Mouse (Mus musculus) stomach, embryonic 15.5 days (tissue): ENCODE data around the gene Pam16. TPM values are rescaled to one million over a fixed set of nuclear protein-coding genes. Genes with fewer than 3 reads are reported as not detected.
A peak's percentile ranks its signal among the peaks of the same experiment; 100 is the strongest.

Experiments used
- ATAC-seq: fragments of 200-750 bp; cut with Nextera tagmentation; 2 replicates; pipeline ENCODE4 v1.8.0; 2017; ENCODE audit warnings: low read depth, moderate number of reproducible peaks, moderate TSS enrichment; ENCODE audit not compliant: insufficient read depth, low FRiP score
- H3K27ac ChIP-seq: fragments of 300-500 bp; sonication (generic); 2 replicates; pipeline ENCODE4 v1.5.1; 2015; ENCODE audit warnings: mild to moderate bottlenecking, inconsistent platforms
- H3K27me3 ChIP-seq: fragments of 300-500 bp; sonication (generic); replicated peaks from 2 replicates; pipeline ENCODE4 v1.6.1; 2015; ENCODE audit warnings: inconsistent platforms
- H3K36me3 ChIP-seq: fragments of 300-500 bp; sonication (generic); 2 replicates; pipeline ENCODE4 v1.6.1; 2015; ENCODE audit warnings: inconsistent platforms
- H3K4me1 ChIP-seq: fragments of 300-500 bp; sonication (generic); 2 replicates; pipeline ENCODE4 v1.6.1; 2015; ENCODE audit warnings: inconsistent platforms
- H3K4me2 ChIP-seq: fragments of 300-500 bp; sonication (generic); 2 replicates; pipeline ENCODE4 v1.6.1; 2015; ENCODE audit warnings: mild to moderate bottlenecking, inconsistent platforms
- H3K4me3 ChIP-seq: fragments of 300-500 bp; sonication (generic); replicated peaks from 2 replicates; pipeline ENCODE4 v1.5.1; 2015; ENCODE audit warnings: inconsistent platforms
- H3K9ac ChIP-seq: fragments of 300-500 bp; sonication (generic); 2 replicates; pipeline ENCODE4 v1.6.1; 2015; ENCODE audit warnings: inconsistent platforms
- H3K9me3 ChIP-seq: fragments of 300-500 bp; sonication (generic); 2 replicates; pipeline ENCODE4 v1.6.1; 2016; ENCODE audit warnings: inconsistent platforms
- WGBS: fragments of 180-500 bp; shearing (Covaris S2); methylation state at CpG from one replicate; pipeline ENCODE4 v1.1.7; 2015; 5-methylcytosine and 5-hydroxymethylcytosine counted together
- polyA plus RNA-seq: library from polyadenylated mRNA; unstranded; fragments of >200 nt; fragmentation: Nextera tagmentation; extraction: Ambion mirVana; gene quantifications from 2 replicates; pipeline ENCODE4 v1.2.1, GENCODE M21; 2015

Gene Pam16
- polyA plus RNA-seq, 1 experiment from 2014 or later, result 46.5 TPM

DNA sequence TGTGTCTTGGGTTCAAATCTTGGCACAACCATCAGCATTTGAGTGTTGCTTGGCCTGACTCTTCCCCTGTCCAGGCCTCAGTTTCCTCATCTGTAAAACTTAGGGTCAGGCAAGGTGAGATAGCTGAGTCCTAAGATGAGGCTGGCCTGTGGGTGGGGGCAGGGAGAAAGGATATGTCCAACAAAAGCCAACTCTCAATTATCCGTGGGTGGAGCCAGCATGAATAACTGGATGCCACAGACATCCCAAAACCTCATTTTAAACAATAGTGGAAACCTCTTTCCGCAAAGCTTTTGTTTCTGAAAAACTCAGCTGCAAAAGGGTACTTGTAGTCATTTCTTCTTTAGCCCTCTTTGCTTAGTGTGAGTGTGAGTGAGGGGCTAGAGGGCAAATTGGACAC lies 28.0 kb downstream of the Pam16 start:
- 40% methylated on average over 2 of the region's 2 CpGs for WGBS
- no peak for ATAC-seq
- Histone ChIP-seq H3K36me3 (no peaks in the 10 kb centered on the region), H3K27me3 (no peaks in the 10 kb centered on the region), H3K9me3 (no peaks in the 10 kb centered on the region), H3K4me1 (peaks cover 76% of the 10 kb centered on the region), H3K4me3 (peak overlapping the region; percentile 85), H3K9ac (no peak overlapping the region), H3K4me2 (peak overlapping the region; percentile 92), H3K27ac (peak overlapping the region; percentile 95; the same call in 1 of the 2 replicates)

DNA sequence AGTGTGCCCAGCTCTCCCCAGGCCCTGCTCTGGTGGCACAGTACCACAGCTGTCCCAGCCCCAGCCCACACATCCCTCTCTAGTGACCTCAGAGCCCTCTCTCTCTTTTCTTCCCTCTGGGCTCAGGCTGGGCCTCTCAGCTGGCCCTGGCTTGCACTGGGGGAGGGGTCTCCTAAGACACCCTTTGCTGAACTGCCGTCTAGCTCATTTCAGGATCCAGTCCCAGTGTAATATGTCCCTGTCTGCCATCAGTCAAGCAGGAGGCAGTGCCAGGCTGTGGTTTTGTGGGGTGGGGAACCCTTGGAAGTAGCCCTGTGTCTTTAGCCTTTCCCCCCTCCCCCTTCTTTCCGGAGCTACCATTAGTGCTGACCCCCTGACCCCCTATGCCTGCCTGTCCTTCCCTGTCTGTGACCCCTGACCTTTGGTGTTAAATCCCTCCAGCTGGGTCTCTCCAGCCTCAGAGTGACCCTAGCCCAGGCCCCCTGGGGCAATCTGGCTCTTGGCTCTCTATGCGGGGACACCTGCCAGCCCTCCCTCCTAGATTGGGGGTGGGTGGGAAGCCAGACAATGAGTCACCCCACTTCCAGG lies 28.6 kb downstream of the Pam16 start:
- Histone ChIP-seq H3K27me3 (no peaks in the 10 kb centered on the region), H3K4me3 (peak overlapping the region; percentile 85), H3K4me2 (peak overlapping the region; percentile 92), H3K9ac (peak overlapping the region; percentile 87; the same call in 1 of the 2 replicates), H3K27ac (peak overlapping the region; percentile 95), H3K4me1 (peaks cover 72% of the 10 kb centered on the region), H3K36me3 (no peaks in the 10 kb centered on the region), H3K9me3 (no peaks in the 10 kb centered on the region)
- ATAC-seq, result no peak
- 20% methylated on average over 3 of the region's 3 CpGs for WGBS

DNA sequence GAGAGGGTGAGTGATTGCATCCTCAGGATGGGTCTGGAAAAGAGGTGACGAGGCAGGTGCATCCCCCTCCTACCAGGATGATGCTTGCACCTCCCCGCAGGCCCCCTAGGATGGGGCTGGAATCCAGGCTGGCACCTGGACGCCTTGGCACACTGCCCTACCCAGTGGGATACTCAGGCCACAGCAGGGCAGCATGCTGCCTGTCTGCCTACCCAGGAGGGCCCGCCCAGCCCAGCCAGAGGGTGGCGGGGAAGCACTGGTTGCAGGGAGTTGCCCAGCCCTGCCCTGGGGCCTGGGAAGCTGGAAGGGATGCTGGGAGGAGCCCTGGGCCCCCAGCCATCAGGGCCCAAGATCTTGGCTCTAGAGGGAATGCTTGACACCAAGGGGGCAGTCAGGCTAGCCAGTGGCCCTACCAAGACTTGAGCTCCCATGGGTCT lies 29.2 kb downstream of the Pam16 start:
- no peaks in the 10 kb centered on the region for H3K9me3 ChIP-seq
- peak overlapping the region; percentile 95 for H3K27ac ChIP-seq
- peak overlapping the region; percentile 87 for H3K9ac ChIP-seq
- H3K4me3 ChIP-seq, result peak overlapping the region; percentile 85
- no peaks in the 10 kb centered on the region for H3K27me3 ChIP-seq
- peak; percentile 28 for ATAC-seq
- peaks cover 66% of the 10 kb centered on the region for H3K4me1 ChIP-seq
- 5% methylated on average over 5 of the region's 5 CpGs for WGBS
- H3K36me3 ChIP-seq, result 0 out of 2 replicates have a peak, but pooled peaks cover 1% of the 10 kb centered on the region
- peak overlapping the region; percentile 92 for H3K4me2 ChIP-seq

DNA sequence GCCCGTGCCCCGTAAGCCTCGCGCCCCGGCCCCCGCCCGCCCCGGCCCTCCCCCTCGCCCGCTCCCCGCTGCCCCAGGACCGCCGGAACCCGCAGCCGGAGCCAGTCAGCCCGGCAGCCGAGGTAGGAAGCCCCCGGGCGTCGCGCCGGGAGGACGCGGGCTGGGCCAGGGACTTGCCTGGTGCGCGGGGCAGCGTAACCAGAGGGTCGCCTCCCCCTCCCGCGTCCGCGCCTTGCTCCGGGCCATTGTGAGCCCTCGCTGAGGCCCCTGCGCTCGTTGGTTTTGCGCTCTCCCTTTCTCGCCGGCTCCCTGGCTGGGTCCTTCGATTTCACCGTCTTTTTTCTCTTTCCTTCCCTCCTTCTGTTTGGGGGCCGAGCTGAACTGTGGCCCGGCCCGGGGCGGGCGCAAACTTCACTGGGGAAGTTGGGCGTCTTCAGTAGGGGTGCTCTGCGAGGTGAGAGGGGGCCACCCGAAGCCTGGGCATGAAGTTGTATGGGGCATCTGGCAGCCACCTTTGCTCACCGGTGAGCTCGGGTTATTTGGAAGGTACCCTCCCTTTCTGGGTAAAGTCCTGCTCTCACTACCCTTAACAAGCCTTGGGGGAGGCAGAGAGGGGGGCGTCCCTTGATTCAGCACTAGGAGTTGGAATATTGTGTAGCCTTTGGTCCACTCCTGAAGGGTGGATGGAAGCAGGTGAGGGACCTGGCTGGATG lies 29.8 kb downstream of the Pam16 start:
- 0 out of 2 replicates have a peak, but pooled peaks cover 4% of the 10 kb centered on the region for H3K36me3 ChIP-seq
- H3K9me3 ChIP-seq, result no peaks in the 10 kb centered on the region
- peak overlapping the region; percentile 85 for H3K4me3 ChIP-seq
- WGBS, result 2% methylated on average over 25 of the region's 52 CpGs
- peaks cover 64% of the 10 kb centered on the region for H3K4me1 ChIP-seq
- H3K4me2 ChIP-seq, result peak overlapping the region; percentile 92
- peak; percentile 2; the same call in 1 of the 2 replicates for ATAC-seq
- H3K9ac ChIP-seq, result peak overlapping the region; percentile 87
- no peaks in the 10 kb centered on the region for H3K27me3 ChIP-seq
- peak overlapping the region; percentile 95 for H3K27ac ChIP-seq

DNA sequence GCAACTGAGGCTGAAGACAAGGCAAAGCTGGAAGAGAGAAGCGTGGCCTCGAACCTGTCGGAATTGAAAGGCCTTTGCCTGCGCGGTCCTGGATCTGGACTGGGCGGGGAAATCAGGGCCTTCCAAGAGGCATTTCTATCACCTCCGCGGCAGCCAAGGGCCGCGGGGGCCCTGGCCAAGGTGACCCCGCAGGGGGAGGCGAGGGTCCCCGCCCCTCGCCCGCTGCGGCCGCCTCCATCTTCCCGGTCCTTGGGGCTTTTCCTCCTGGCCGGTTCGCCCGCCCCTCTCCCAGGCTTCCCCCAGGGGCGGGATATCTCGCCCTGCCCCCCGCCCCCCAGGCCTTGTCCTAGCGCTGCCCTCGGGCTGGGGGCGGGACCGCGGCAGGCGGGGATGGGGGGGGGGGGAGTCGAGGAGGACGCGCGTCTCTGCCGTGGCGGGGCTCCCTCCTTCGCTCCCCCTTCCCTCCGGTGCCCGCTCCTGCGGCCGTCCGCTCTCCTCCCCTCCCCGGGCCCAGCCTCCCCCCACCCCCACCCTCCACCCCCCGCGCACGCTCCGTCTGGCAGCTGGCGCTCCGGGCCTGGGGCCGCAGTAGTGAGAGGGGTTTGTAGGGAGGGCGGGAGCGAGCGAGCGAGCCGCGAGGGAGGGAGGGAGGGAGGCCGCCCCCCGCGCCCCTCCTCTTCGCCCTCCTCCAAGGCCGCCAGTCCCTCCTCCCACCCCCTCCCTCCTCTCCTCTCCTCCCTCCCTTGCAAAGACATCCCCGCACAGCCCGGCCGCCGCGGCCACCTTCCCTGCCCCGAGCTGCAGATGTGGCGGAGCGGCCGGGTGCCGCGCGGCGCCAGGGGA lies 30.6 kb downstream of the Pam16 start, which contains the start of gene Glis2:
Glis2 (plus strand) TSS at position 743 of the 843 bp plus-strand sequence.
- no peaks in the 10 kb centered on the region for H3K27me3 ChIP-seq
- peak within 1 kb of the TSS; percentile 87 for H3K9ac ChIP-seq
- no peaks in the 10 kb centered on the region for H3K9me3 ChIP-seq
- H3K36me3 ChIP-seq, result 0 out of 2 replicates have a peak, but pooled peaks cover 4% of the 10 kb centered on the region
- peak within 1 kb of the TSS; percentile 95 for H3K27ac ChIP-seq
- peak within 1 kb of the TSS; percentile 85 for H3K4me3 ChIP-seq
- H3K4me2 ChIP-seq, result peak within 1 kb of the TSS; percentile 92
- H3K4me1 ChIP-seq, result peaks cover 56% of the 10 kb centered on the region
- under 1% methylated on average over 25 of the region's 74 CpGs for WGBS
- peak; percentile 85 for ATAC-seq

DNA sequence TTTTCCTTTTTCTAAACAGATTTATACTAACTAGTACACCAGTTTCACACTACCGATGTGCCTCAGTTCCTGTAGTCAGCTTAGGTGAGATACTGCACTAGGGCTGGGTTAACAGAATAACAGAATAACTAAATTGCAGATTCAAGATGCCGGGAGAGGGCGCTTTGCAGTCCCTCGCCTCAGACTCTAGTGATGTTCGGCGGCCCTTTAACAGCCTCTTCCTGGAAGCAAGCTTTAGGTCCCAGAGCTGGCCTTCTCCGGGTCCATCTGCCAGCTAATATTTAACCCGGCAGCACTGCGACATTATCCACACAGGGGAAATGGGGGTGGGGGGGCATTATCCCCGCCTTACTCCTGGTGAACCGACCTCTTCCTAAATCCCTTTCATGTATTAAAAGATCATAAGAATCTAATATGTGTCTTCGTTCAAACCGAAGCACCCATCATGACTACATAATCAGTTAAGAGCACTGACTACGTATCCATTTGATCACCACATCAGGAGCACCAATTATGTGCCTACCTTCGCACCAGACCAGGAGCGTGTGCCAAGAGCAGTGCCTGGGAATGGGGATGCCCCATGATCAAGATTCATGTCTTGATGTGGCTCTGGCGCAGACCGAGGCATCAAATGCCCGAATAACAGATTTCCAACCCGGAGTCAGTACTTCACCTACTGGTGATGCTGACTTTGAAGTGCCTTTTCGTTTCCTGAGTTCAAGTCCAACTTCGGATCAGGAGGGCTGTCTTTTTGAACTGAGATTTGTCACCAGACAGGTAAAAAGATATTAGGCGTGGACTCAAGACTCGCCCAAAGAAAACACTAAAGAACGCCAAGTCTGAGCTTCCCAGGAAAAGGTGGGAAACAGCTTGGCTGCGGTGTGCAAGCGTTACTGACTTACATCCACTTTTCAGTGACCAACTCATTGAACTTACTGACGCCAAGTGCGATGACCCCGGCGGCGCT lies 31.6 kb downstream of the Pam16 start:
- Histone ChIP-seq H3K4me1 (peaks cover 46% of the 10 kb centered on the region), H3K4me3 (peak overlapping the region; percentile 85), H3K4me2 (peak overlapping the region; percentile 92), H3K27me3 (no peaks in the 10 kb centered on the region), H3K9ac (peak overlapping the region; percentile 33; the same call in 1 of the 2 replicates), H3K27ac (peak overlapping the region; percentile 95), H3K9me3 (no peaks in the 10 kb centered on the region), H3K36me3 (0 out of 2 replicates have a peak, but pooled peaks cover 4% of the 10 kb centered on the region)
- WGBS, result 13% methylated on average over 32 of the region's 32 CpGs
- ATAC-seq, result no peak

DNA sequence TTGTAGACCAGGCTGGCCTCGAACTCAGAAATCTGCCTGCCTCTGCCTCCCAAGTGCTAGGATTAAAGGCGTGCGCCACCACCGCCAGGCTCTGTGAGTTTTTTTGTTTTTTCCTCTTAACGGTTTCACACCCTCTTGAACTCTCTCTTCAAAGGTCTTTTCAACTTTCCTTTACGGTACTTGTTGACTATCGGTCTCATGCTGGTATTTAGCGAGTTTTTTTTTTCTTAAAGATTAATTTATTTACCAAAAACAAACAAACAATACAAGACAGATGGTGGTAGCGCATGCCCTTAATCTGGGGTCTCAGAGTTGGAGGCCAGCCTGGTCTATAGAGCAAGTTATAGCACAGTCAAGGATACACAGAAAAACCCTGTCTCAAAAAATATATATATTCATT lies 34.6 kb downstream of the Pam16 start:
- Histone ChIP-seq H3K27me3 (no peaks in the 10 kb centered on the region), H3K4me3 (no peak overlapping the region), H3K36me3 (0 out of 2 replicates have a peak, but pooled peaks cover 4% of the 10 kb centered on the region), H3K4me1 (peaks cover 33% of the 10 kb centered on the region), H3K4me2 (no peak overlapping the region), H3K9me3 (no peaks in the 10 kb centered on the region), H3K27ac (no peak overlapping the region), H3K9ac (no peak overlapping the region)
- ATAC-seq, result no peak
- 92% methylated on average over 9 of the region's 9 CpGs for WGBS

DNA sequence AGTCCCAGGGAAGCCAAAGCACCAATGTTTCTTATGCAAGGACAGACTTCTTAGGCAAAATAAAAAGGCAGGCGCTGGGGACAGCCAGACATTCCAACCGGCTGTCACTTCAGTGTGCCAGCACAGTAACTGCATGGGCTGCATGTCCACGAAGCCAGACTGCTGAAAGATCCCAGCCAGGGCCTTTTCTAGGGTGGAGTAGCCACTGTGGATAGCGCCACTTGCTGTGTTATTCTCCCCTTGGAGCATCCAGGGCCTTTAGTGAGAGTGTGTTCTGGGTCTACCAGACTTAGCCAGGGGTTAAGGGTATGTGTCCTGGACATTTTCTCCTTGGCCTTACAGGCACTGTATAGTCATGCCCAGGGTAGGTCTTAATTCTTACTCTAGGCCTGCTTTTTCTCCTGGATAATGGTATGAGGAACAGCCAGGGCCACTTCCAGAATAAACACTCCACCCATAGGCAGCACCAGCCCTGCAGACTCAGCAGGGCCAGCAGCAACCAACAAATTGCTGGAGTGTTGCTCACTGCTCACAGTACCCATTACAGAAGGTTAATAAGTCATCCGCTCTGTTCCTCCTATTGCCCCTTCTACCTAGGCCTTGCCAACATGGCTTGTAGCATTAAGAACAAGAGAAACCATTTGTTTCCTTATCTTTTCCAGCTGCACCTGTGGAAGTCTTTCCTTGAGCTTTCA lies 37.1 kb downstream of the Pam16 start:
- WGBS, result 51% methylated on average over 5 of the region's 5 CpGs
- Histone ChIP-seq H3K4me3 (no peak overlapping the region), H3K36me3 (0 out of 2 replicates have a peak, but pooled peaks cover 4% of the 10 kb centered on the region), H3K4me2 (peak overlapping the region; percentile 54; the same call in 1 of the 2 replicates), H3K27ac (peak overlapping the region; percentile 90), H3K9ac (no peak overlapping the region), H3K4me1 (peaks cover 20% of the 10 kb centered on the region), H3K27me3 (no peaks in the 10 kb centered on the region), H3K9me3 (no peaks in the 10 kb centered on the region)
- ATAC-seq, result no peak

DNA sequence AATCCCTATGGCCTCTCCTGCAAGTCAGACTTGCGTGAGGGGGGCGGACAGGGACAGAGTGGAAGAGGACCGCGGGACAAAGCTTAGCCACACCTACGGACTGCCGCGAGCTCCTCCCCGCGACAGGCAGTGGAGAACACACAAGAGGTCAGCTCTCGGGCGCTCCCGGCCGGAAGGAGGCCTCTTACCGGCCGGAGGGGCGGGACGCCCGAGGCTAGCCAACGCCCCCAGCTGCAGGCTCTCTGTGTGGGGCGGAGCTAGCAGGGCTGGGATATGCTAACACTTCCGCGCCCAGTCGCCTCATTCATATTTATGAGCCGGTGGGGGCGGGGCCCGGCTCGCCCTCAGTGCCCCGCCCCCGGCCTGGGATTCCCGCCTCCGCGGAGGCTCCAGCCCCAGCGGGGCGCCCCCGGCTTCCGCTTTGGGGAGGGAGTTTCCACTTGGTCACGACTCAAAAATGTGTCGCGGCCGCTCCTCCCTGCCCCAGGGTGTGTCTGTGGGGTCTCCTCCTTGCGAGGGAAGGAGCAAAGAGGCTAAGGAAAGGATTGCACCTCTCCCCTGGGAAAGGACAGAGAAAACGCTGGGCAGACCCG lies 38.2 kb downstream of the Pam16 start:
- peak overlapping the region; percentile 90 for H3K27ac ChIP-seq
- H3K4me1 ChIP-seq, result peaks cover 15% of the 10 kb centered on the region
- no peaks in the 10 kb centered on the region for H3K27me3 ChIP-seq
- H3K4me3 ChIP-seq, result peak overlapping the region; percentile 36
- H3K4me2 ChIP-seq, result peak overlapping the region; percentile 62
- 0 out of 2 replicates have a peak, but pooled peaks cover 4% of the 10 kb centered on the region for H3K36me3 ChIP-seq
- ATAC-seq, result peak; percentile 99
- H3K9me3 ChIP-seq, result no peaks in the 10 kb centered on the region
- WGBS, result under 1% methylated on average over 43 of the region's 43 CpGs
- H3K9ac ChIP-seq, result 0 out of 2 replicates have a peak overlapping the region, but pooled peaks have one; percentile 14
